8 mouse cellular contexts compared by ENCODE assay signal in the genomic region with DNA sequence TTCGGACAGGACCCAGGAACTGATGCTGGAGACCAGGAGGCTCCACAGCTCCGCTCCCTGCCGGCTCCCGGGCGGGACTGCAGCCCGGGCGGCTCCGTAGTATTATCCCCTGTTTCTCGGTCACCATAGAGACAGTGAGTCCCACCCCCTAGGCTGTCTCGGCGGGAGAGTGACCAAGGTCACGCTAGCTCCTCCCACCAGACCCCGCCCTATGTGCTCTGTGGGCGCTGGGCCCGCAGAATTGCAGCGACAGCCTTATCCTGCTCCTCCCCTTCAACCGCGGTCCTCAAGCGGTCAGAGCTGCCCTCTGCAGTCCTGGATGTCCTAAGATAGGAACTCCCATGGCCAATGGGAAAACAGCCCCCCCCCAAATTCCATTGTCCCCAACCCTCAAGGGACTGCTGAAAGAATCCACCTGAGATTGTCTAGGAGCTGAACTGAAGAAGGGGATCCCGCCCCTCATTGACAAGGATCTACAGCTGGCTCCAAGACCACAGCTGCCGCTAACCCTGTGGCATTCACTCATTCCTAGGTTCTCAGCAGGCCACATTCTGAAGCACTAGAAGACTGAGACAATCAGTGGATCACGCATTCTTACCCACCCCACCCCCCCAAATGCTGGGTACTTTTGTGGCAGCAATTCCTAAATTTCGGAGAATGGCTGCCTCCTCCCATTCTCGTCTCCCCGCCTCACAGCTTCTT. TPM values are rescaled to one million over a fixed set of nuclear protein-coding genes. Genes with fewer than 3 reads are reported as not detected.
DNase-seq lines count a peak whose midpoint lies in the region; ATAC-seq and TF ChIP-seq lines count a peak whose summit lies in the region.

A gene (minus strand): TSS at position 213 of the 702 bp plus-strand sequence.

- H3K9me3 ChIP-seq in embryonic facial prominence, embryonic 10.5 days: no peaks in the 10 kb centered on the region
- no peaks in the 10 kb centered on the region for H3K9me3 ChIP-seq in intestine, embryonic 15.5 days

- H3K9ac ChIP-seq in intestine, embryonic 15.5 days: peak within 1 kb of the TSS; percentile 23; the same call in 1 of the 2 replicates

- TF ChIP-seq POLR2A in bone marrow, adult 2 months (IDR thresholded peaks at IDR 0.05; ENCODE audit: borderline replicate concordance, control insufficient read depth, low read depth, low read length): no peak; the same call in 1 of the 2 replicates

- 15% methylated on average over 25 of the region's 25 CpGs for WGBS in bone marrow, adult 2 months
- WGBS in embryonic facial prominence, embryonic 10.5 days: 4% methylated on average over 25 of the region's 25 CpGs
- 9% methylated on average over 25 of the region's 25 CpGs for WGBS in intestine, embryonic 15.5 days

- no peak within 1 kb of the TSS for H3K27ac ChIP-seq in bone marrow, adult 2 months (ENCODE audit: control insufficient read depth, insufficient read depth, low read depth, low read length, poor library complexity)
- H3K27ac ChIP-seq in embryonic facial prominence, embryonic 10.5 days (replicated peaks): peak within 1 kb of the TSS; percentile 80
- H3K27ac ChIP-seq in intestine, embryonic 15.5 days: no peak within 1 kb of the TSS

- H3K36me3 ChIP-seq in embryonic facial prominence, embryonic 10.5 days (replicated peaks): peaks cover 19% of the 10 kb centered on the region; the same call in 1 of the 2 replicates
- no peaks in the 10 kb centered on the region for H3K36me3 ChIP-seq in intestine, embryonic 15.5 days

- peak; percentile 95 for DNase-seq in embryonic facial prominence, embryonic 10.5 days (ENCODE audit: low spot score)
- peak; percentile 90 to 96 for DNase-seq in gastrocnemius, postnatal 4 days (ENCODE audit: low spot score in 2 of 2)
- peak; percentile 78 to 86 for DNase-seq in left cerebral cortex, postnatal 25 days (ENCODE audit: low spot score in 2 of 2)
- peak; percentile 96 for DNase-seq in mesoderm, embryonic 11.5 days (ENCODE audit: low read depth, low spot score)
- DNase-seq in right cerebral cortex, postnatal 25 days: peak; percentile 72
- peak; percentile 95 for DNase-seq in yolk sac, embryonic 10.5 days (ENCODE audit: low spot score)

- 0 out of 2 replicates have a peak, but pooled peaks have one; percentile 1 for TF ChIP-seq CTCF in bone marrow, adult 2 months (IDR thresholded peaks at IDR 0.05; ENCODE audit: control insufficient read depth, insufficient read depth, low read length)

- peak within 1 kb of the TSS; percentile 62 for H3K4me2 ChIP-seq in intestine, embryonic 15.5 days (replicated peaks)

- ATAC-seq in intestine, embryonic 15.5 days: peak; percentile 95

- intact Hi-C loops in left cerebral cortex, postnatal 25 days (cut with DNase I): loop anchor here (10.0 kb wide), 1 partner anchor 117 kb away; no protein-coding TSS in a partner anchor

- peaks cover 2% of the 10 kb centered on the region; the same call in 1 of the 2 replicates for H3K4me1 ChIP-seq in bone marrow, adult 2 months (ENCODE audit: control insufficient read depth, insufficient read depth, low read length)
- peaks cover 75% of the 10 kb centered on the region for H3K4me1 ChIP-seq in embryonic facial prominence, embryonic 10.5 days
- peaks cover 41% of the 10 kb centered on the region for H3K4me1 ChIP-seq in intestine, embryonic 15.5 days (replicated peaks)

- peak within 1 kb of the TSS; percentile 6 for H3K4me3 ChIP-seq in bone marrow, adult 2 months (replicated peaks; ENCODE audit: control insufficient read depth, low read depth, low read length)
- H3K4me3 ChIP-seq in embryonic facial prominence, embryonic 10.5 days: peak within 1 kb of the TSS; percentile 56
- peak within 1 kb of the TSS; percentile 31 for H3K4me3 ChIP-seq in intestine, embryonic 15.5 days (replicated peaks)

- peaks cover 69% of the 10 kb centered on the region for H3K27me3 ChIP-seq in embryonic facial prominence, embryonic 10.5 days (replicated peaks; ENCODE audit: low read depth, poor library complexity, severe bottlenecking)
- no peaks in the 10 kb centered on the region; the same call in 1 of the 2 replicates for H3K27me3 ChIP-seq in intestine, embryonic 15.5 days (replicated peaks)

RNA-seq across cellular contexts. Expression of the gene that starts here (rescaled TPM):
- 3.3 and 3.5 TPM in 2 replicates for polyA plus RNA-seq in bone marrow, adult 2 months (2011; ENCODE audit: insufficient read depth, insufficient read length, low replicate concordance, missing spikeins)
- polyA plus RNA-seq in embryonic facial prominence, embryonic 10.5 days (2016; fragmentation: Nextera tagmentation; extraction: Ambion mirVana): 35.7 and 48.8 TPM in 2 replicates
- 100 to 1,000 TPM; 527 to 572 TPM for total RNA-seq in gastrocnemius, postnatal 4 days (2021)
- polyA plus RNA-seq in intestine, embryonic 15.5 days (2015; fragmentation: Nextera tagmentation; extraction: Ambion mirVana): 38.1 and 39.3 TPM in 2 replicates
- total RNA-seq in left cerebral cortex, postnatal 25 days (2021): 10 to 100 TPM; 30.1 to 37.5 TPM

Comparison
In these comparisons a context has a peak if more than half of its experiments do, and no peak if none do; other contexts are left out.
1. RNA of the gene that starts here (total RNA-seq): 527 to 572 TPM in gastrocnemius, postnatal 4 days; 30.1 to 37.5 TPM in left cerebral cortex, postnatal 25 days; every median in the first group is over 10 times any median in the second.
2. H3K4me3 ChIP-seq: peak in every context shown above with its lines; median percentile 56 in embryonic facial prominence, embryonic 10.5 days; 31 in intestine, embryonic 15.5 days; 6 in bone marrow, adult 2 months.
3. Peak in every context shown above with its lines, with median percentiles within 50 percentile points of each other: DNase-seq.